Mouse (Mus musculus) effector memory CD4-positive, alpha-beta T cell, adult 7 months (primary cell): ENCODE data around the gene Ddx39b. TPM values are rescaled to one million over a fixed set of nuclear protein-coding genes. Genes with fewer than 3 reads are reported as not detected.

Experiments used
- polyA plus RNA-seq: library from polyadenylated mRNA; unstranded; fragments of 100-300 nt; shearing (Covaris generic); gene quantifications from one replicate; pipeline ENCODE4 v1.2.1, GENCODE M21; 2017

Gene Ddx39b
- polyA plus RNA-seq, result 149 TPM

GRCm38 (mm10) chr17:35241305-35242014, at the start of gene Ddx39b:
TSS of gene Ddx39b (plus strand) at chr17:35241746.

GRCm38 (mm10) chr17:35193881-35194843, 47.4 kb upstream of the Ddx39b start, which contains the start of gene Ltb:
TSS of gene Ltb (plus strand) at chr17:35194439.

GRCm38 (mm10) chr17:35201787-35202186, 39.8 kb upstream of the Ddx39b start, which contains the start of gene Tnf:
TSS of gene Tnf (minus strand) at chr17:35202007.

GRCm38 (mm10) chr17:35204494-35205379, 36.8 kb upstream of the Ddx39b start, which contains the start of gene Lta:
TSS of gene Lta (minus strand) at chr17:35205351.

GRCm38 (mm10) chr17:35220156-35220952, 21.2 kb upstream of the Ddx39b start, which contains the start of gene Gm16181:
TSS of gene Gm16181 (plus strand) at chr17:35220834.

GRCm38 (mm10) chr17:35233114-35233980, 8.2 kb upstream of the Ddx39b start, which contains the start of gene Atp6v1g2:
TSS of gene Atp6v1g2 (plus strand) at chr17:35233660.

GRCm38 (mm10) chr17:35235614-35236389, 5.7 kb upstream of the Ddx39b start, which contains the start of gene Nfkbil1:
TSS of gene Nfkbil1 (minus strand) at chr17:35235792.

GRCm38 (mm10) chr17:35262664-35263522, 21.3 kb downstream of the Ddx39b start, which contains the start of gene H2-D1:
TSS of gene H2-D1 (plus strand) at chr17:35262730.

Other genes with a start within 250 kb of the Ddx39b start
- 214 TPM for gene Vars, start 240.8 kb upstream of the Ddx39b start, polyA plus RNA-seq
- gene Vwa7, start 225.2 kb upstream of the Ddx39b start, polyA plus RNA-seq, result 0.37 TPM
- gene Sapcd1, start 213.7 kb upstream of the Ddx39b start, polyA plus RNA-seq, result not detected
- gene Msh5, start 195.0 kb upstream of the Ddx39b start, polyA plus RNA-seq, result 2.2 TPM
- gene Clic1, start 191.8 kb upstream of the Ddx39b start, polyA plus RNA-seq, result 334 TPM
- 0.85 TPM for gene Ddah2, start 182.7 kb upstream of the Ddx39b start, polyA plus RNA-seq
- not detected for gene Ly6g6c, start 176.4 kb upstream of the Ddx39b start, polyA plus RNA-seq
- not detected for gene Mpig6b, start 175.6 kb upstream of the Ddx39b start, polyA plus RNA-seq
- not detected for gene Ly6g6e, start 164.8 kb upstream of the Ddx39b start, polyA plus RNA-seq
- not detected for gene Ly6g6d, start 163.7 kb upstream of the Ddx39b start, polyA plus RNA-seq
- not detected for gene Ly6g6f, start 156.1 kb upstream of the Ddx39b start, polyA plus RNA-seq
- 79.3 TPM for gene Abhd16a, start 152.5 kb upstream of the Ddx39b start, polyA plus RNA-seq
- gene Ly6g5c, start 133.5 kb upstream of the Ddx39b start, polyA plus RNA-seq, result not detected
- gene Ly6g5b, start 126.3 kb upstream of the Ddx39b start, polyA plus RNA-seq, result 1.8 TPM
- gene Gpank1, start 120.3 kb upstream of the Ddx39b start, polyA plus RNA-seq, result 65.3 TPM
- gene Csnk2b, start 119.7 kb upstream of the Ddx39b start, polyA plus RNA-seq, result 223 TPM
- gene D17H6S53E, start 115.4 kb upstream of the Ddx39b start, polyA plus RNA-seq, result 1.7 TPM
- gene Apom, start 109.7 kb upstream of the Ddx39b start, polyA plus RNA-seq, result not detected
- gene Bag6, start 106.6 kb upstream of the Ddx39b start, polyA plus RNA-seq, result 56.5 TPM
- gene Prrc2a, start 76.8 kb upstream of the Ddx39b start, polyA plus RNA-seq, result 24.5 TPM
- not detected for gene Aif1, start 65.7 kb upstream of the Ddx39b start, polyA plus RNA-seq
- 4.4 TPM for gene Lst1, start 53.3 kb upstream of the Ddx39b start, polyA plus RNA-seq
- 1,113 TPM for gene Ltb, start 47.3 kb upstream of the Ddx39b start, polyA plus RNA-seq
- gene Tnf, start 39.7 kb upstream of the Ddx39b start, polyA plus RNA-seq, result 156 TPM
- 55.4 TPM for gene Lta, start 36.4 kb upstream of the Ddx39b start, polyA plus RNA-seq
- not detected for gene Gm16181, start 20.9 kb upstream of the Ddx39b start, polyA plus RNA-seq
- gene Atp6v1g2, start 8.1 kb upstream of the Ddx39b start, polyA plus RNA-seq, result 4.8 TPM
- 15.0 TPM for gene Nfkbil1, start 6.0 kb upstream of the Ddx39b start, polyA plus RNA-seq
- gene H2-D1, start 21.0 kb downstream of the Ddx39b start, polyA plus RNA-seq, result 6,702 TPM
- gene H2-Q1, start 78.7 kb downstream of the Ddx39b start, polyA plus RNA-seq, result 0.89 TPM
- gene H2-Q2, start 100.5 kb downstream of the Ddx39b start, polyA plus RNA-seq, result 19.2 TPM
- 42.4 TPM for gene H2-Q4, start 137.9 kb downstream of the Ddx39b start, polyA plus RNA-seq
- 1,228 TPM for gene H2-Q6, start 183.1 kb downstream of the Ddx39b start, polyA plus RNA-seq
- gene H2-Q7, start 197.4 kb downstream of the Ddx39b start, polyA plus RNA-seq, result 3,053 TPM
- gene H2-Q10, start 228.3 kb downstream of the Ddx39b start, polyA plus RNA-seq, result 189 TPM